Mouse (Mus musculus): ENCODE data around the gene 4933414I15Rik.

The 4933414I15Rik gene
- long read RNA-seq, experiment 1, result 0 reads
- long read RNA-seq, experiment 2, result 0 reads

DNA sequence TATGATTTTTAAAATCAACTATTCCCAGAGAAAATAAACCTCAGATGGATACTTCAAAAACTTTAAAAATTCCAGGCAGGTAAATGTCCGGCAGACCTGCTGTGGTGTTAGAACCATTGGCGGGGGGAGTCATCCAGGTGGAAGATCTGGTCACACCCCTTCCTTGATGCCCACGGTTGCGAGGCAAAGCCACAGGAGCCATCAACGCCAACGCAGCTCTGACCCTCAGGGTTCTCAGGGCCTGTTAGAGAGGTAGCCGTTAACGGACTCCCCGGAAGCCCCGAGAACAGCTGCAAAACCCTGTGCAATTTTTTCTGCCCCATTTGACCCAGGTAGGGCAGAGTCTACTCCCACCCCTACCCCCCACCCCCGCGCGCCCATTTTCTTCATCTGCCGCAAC lies at the start of gene 4933414I15Rik:
Gene 4933414I15Rik, minus strand, starts transcription at position 260 of the 400 bp plus-strand sequence.
- intact Hi-C loops (cut with DNase I), result loop anchor here (10.0 kb wide), 1 partner anchor 591 kb away; no protein-coding TSS in a partner anchor

DNA sequence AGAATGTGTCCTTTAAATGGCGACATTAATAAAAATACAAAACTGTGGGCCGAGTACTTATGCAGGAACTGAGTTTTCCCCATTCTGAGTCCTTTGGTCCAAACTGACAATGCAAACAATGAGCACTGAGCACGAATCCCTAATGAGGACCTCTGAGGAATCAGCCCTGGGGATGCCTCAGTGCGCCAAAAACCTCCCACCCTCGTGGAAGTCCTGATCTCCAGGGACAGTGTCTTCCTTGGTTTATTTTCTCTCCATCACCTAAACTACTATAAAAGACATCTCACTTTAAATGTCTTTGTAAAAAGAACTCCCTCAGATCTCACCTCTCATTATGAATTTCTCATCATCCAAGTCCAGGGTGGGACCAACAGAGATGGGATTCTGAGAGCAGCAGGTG lies 38.1 kb upstream of the 4933414I15Rik start, which contains the start of gene Olfr1377:
Gene Olfr1377, plus strand, starts transcription at position 301 of the 400 bp plus-strand sequence.
- intact Hi-C loops (cut with DNase I), result no loop called here

- intact Hi-C loops (cut with DNase I), result loop anchor here (5.0 kb wide), 1 partner anchor 55 kb away; no protein-coding TSS in a partner anchor
Observed at GRCm38 (mm10) chr11:50977216-50977615, 33.7 kb upstream of the 4933414I15Rik start.

- intact Hi-C loops (cut with DNase I), result no loop called here
Observed at GRCm38 (mm10) chr11:50966230-50966629, 22.7 kb upstream of the 4933414I15Rik start, which contains the start of gene Olfr1378. Gene Olfr1378, plus strand, starts transcription at chr11:50966530.

DNA sequence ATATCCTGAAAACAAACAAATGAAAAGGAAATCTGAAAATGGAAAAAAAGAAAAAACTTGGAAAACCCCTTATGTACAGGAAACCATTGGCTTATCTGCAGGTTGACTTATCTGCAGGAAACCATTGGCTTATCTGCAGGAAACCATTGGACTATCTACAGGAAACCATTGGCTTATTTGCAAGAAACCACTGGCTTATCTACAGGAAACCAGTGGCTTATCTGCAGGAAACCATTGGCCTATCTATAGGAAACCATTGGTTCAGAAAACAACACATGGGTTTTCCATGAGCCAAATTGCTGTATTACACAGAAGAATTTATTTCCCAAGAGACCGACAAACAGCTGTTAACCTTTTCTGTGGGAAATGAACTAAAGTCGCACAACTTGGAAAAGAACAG lies 21.3 kb upstream of the 4933414I15Rik start:
- intact Hi-C loops (cut with DNase I), result no loop called here

DNA sequence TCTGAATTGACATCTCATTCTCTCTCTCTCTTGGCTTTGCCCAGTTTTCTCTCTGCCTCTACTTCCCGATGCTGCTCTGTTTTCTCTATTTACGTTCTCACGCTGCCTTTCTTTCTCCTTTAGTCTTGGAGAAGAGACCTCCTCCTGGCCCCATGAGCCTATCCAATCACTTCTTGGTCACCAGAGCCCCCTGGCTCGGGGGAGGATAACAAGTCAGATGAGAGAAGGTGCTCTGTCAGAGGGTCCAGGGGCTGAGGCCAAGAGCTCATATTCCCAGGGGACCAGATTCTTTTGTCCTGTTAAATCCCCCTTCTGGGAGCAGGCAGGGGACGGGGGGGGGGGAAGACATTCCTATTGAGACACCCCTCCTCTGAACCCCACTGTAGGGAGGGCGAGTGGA lies 10.1 kb upstream of the 4933414I15Rik start, which contains the start of gene Prop1:
Gene Prop1, minus strand, starts transcription at position 101 of the 400 bp plus-strand sequence.
- intact Hi-C loops (cut with DNase I), result no loop called here

DNA sequence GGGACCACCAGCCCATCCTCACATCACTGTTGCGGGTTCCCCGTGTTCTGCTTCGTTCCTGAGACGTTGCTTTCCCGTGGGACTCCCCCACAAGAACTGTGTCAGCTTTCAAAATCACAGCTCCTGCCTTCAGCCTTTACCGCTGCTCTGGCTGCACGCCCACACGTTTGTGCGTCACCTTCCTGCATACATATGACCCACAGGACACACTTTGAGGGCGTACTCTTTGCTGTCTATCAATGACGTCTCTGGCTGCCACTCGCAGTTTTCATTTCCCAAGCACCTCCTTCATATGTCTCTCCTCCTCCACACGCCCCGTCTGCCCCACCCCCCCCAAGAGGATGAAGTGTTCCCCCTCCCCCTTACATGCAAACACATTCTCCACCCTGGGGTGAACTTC lies 8.7 kb upstream of the 4933414I15Rik start:
- intact Hi-C loops (cut with DNase I), result no loop called here

DNA sequence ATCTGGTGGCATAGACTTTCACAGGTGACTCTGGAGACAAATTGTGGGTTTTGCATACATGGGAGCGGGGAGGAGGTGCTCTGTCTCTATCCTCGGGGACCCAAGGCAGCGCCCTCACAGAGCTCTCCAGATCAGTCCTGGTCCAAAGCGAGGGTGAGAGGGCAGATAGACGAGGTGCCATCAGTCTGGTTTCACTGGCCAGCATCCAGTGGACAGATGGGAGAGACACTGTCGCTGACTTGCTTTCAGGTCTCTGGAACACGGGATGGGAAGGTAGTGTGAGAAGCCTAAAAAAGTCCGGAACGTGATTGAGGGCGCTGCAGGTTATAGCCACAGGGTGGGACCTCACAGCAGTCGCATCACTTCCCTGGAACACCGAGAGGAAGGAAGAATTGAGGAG lies 1.2 kb downstream of the 4933414I15Rik start:
- intact Hi-C loops (cut with DNase I), result loop anchor here (10.0 kb wide), 1 partner anchor 592 kb away; no protein-coding TSS in a partner anchor

DNA sequence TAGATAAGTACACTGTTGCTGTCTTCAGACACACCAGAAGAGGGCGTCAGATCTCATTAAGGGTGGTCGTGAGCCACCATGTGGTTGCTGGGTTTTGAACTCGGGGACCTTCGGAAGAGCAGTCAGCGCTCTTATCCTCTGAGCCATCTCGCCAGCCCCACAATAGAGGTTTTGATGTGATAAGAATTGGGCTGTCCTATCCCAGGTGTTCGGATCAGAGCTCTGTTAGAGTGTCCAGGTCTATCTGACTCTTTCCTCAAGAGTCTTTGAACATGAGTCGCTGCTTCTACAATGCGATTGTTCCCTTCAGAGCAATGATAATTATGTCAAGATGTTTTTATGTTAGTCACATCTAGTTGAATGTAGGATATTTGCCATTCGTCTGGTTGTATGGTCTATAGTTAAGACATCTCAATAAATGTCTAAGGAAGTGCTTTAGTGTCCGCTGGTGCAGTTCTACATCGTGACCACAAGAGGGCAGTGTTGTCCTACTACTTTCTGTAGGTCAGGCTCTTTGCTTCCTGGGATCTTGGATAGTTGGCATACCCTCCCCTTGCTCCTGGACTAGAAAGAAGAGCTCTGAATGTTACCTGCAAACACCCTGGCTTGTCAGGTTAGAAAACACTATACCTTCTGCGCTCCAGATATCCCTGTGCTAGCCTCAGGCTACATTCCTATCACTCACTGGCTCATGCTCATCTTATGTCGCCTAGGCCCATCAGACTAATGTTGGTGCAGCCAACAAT lies 3.8 kb downstream of the 4933414I15Rik start:
- intact Hi-C loops (cut with DNase I), result loop anchor here (1.0 to 10.0 kb wide), 3 partner anchors 94 to 595 kb away; no protein-coding TSS in a partner anchor

DNA sequence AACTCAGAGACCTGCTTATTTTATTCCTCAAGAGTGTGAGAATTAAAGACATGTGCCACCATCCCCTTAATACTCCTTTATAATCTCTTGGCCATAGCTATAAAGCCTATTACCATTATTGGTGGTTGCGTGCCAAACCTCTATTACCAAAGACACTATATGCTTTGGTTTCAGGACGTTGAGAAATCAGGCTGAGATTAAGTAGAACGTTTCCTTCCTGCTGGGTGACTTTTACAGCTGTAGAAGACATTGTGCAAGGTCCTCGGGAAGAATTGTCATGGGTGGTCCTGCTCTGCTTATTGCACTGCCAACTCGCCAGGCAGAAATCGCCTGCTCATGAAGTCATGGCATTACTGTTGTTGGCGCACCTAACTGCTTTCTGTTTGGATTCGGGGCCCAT lies 5.1 kb downstream of the 4933414I15Rik start:
- intact Hi-C loops (cut with DNase I), result no loop called here

GRCm38 (mm10) chr11:50932040-50932439 lies 11.5 kb downstream of the 4933414I15Rik start:
- intact Hi-C loops (cut with DNase I), result no loop called here

DNA sequence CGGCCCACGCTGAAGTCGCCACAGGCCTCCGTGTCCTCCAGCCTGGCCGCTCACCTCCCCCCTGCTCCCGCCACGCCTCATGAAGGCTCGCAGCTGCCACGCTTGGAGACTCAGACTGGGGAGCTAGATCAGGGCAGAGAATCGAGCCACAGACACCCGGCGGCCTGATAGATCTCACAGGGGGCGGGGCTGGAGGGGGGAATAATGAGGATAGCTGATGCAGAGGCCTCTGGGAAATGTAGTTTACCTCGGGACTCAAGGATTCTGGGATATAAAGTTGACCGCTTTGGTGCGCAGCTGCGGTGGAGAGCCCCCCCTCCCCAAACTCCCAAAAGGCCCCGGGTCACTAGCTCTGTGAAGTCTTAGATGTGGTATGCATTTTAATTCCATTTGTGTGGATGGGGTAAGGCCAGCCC lies 12.1 kb downstream of the 4933414I15Rik start, which contains the start of gene Zfp354b:
Gene Zfp354b, minus strand, starts transcription at position 183 of the 416 bp plus-strand sequence.
- intact Hi-C loops (cut with DNase I), result no loop called here

DNA sequence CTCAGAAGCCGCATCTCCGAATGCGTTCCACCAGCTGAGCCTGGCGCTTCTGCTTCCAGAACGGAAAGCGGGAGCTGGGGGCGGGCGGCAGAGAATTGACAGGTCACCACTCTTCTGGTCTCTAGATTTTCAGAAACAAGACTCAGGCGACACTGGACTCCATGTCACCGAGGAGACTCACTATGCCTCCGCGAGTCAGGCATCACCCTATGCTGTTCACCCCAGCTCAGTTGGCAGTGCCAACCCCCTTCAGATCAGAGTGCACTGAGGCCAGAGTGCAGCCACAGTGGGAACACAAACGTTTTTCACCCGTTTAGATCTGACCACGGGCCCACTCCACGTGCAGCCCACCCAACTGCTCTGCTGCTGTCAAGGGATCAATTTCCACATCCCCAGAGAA lies 12.5 kb downstream of the 4933414I15Rik start:
- intact Hi-C loops (cut with DNase I), result no loop called here

GRCm38 (mm10) chr11:50930469-50931014 lies 13.0 kb downstream of the 4933414I15Rik start:
- intact Hi-C loops (cut with DNase I), result no loop called here

DNA sequence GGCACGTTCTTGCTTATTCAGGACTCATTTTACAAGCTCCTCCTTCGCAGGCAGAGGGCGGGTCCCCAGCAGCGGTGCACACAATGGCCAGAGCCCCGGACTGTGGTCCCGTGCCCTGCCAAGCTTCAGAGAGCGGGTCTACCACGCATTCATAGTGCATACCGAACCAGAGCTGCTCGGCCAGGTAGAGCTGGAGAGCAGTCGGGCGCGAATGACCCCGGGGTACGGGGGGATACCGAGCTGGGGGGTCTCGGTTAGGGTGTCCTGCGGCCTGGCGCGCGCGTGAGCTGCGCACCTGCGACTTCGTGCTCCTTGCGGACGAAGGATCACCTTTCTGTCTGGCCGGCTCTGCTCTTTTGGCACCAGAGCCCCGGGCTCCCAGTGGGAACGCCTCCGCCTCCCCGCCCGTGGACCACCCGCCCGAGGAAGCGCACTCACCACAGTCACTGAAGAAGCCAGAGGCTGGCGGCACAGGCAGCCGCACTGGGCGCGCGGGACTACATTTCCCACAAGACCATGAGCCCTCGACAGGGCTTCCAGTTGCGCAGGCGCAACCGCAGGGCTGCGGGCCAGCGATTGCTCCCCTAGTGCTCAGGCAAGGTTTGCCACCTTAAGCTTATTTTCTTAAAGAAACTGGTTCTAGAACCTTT lies 27.8 kb downstream of the 4933414I15Rik start, which contains the start of gene Zfp2:
Gene Zfp2, minus strand, starts transcription at position 495 of the 650 bp plus-strand sequence.
- intact Hi-C loops (cut with DNase I), result no loop called here

DNA sequence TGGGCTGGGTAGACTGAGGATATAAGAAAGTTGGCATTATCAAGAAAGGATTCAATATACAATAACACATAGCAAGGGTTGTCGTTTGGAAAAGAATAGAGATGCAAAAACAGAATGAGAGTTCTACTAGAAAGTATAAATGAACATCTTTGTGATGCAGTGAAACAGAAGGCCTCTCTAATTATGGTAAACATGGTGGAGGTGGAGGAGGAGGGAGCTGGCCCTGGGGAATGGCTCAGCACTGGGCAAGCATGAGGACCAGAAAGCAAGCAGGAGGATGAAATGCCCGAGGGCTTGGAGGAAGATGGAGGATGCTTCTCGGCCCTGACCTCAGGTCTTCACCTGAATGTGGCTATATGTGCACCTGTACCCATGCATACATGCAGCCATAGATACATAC lies 29.1 kb downstream of the 4933414I15Rik start:
- intact Hi-C loops (cut with DNase I), result no loop called here

- intact Hi-C loops (cut with DNase I), result no loop called here
Observed at GRCm38 (mm10) chr11:50913301-50913700, 30.3 kb downstream of the 4933414I15Rik start.

DNA sequence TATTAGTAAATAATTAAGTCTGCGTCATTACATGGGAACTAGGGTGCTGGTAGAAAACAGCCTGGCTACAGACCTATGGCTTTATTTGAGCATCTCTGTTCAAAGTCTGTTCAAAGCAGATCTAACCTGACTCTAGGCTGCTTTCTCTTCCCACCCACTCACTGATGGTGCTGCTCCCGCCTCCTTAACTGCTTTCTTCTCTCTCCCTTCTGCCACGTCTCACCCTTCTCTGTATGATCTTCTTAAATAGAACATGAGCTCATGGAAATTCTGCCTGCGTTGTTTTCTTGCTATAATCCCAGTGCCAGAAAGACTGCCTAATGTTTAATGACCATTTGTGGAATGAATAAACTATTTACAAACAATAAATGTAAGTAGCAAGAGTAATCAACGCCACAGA lies 35.4 kb downstream of the 4933414I15Rik start:
- intact Hi-C loops (cut with DNase I), result no loop called here

DNA sequence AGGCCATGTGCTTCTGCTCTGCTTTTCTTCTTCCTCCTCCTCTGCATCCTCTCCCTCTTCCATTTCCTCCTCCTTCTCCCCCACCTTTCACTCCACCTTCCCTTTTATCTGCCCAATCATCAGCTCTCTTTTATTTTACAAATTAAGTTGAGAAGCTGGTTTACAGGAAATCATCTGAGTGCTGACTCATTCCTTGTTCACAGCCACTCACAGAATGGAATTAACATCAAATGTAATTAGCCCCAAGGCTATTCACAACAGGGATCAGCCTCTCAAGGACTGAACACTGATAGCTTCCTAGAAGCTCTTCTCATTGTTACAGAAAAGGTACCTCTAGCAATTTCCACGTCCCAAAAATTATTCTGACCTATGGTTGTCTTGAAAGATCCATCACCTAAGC lies 46.2 kb downstream of the 4933414I15Rik start:
- intact Hi-C loops (cut with DNase I), result no loop called here

- intact Hi-C loops (cut with DNase I), result no loop called here
Observed at GRCm38 (mm10) chr11:50892441-50892840, 51.1 kb downstream of the 4933414I15Rik start.
